Mouse (Mus musculus): ENCODE results near the gene Atr. TPM values are rescaled to one million over a fixed set of nuclear protein-coding genes. Genes with fewer than 3 reads are reported as not detected.

The Atr gene
- polyA plus RNA-seq, 1 experiment from 2014 or later, result 16.8 TPM

Other genes with a start within 250 kb of the Atr start
- 2.5 and 2.8 TPM in 2 replicates for gene Pcolce2, start 220.0 kb upstream of the Atr start, polyA plus RNA-seq (2016; fragmentation: Nextera tagmentation; extraction: Ambion mirVana)
- 4.3 and 4.7 TPM in 2 replicates for gene Trpc1, start 107.2 kb upstream of the Atr start, polyA plus RNA-seq (2016; fragmentation: Nextera tagmentation; extraction: Ambion mirVana)
- gene Pls1, start 12.3 kb upstream of the Atr start, polyA plus RNA-seq (2016; fragmentation: Nextera tagmentation; extraction: Ambion mirVana), result 3.8 and 4.7 TPM in 2 replicates
- gene Xrn1, start 97.2 kb downstream of the Atr start, polyA plus RNA-seq (2016; fragmentation: Nextera tagmentation; extraction: Ambion mirVana), result 19.8 and 22.5 TPM in 2 replicates

Data from neural tube, embryonic 12.5 days (tissue).